Mouse (Mus musculus): Measurements from ENCODE around the gene Hps4. TPM values are rescaled to one million over a fixed set of nuclear protein-coding genes. Genes with fewer than 3 reads are reported as not detected.

The Hps4 gene
- polyA plus RNA-seq (2016; fragmentation: Nextera tagmentation; extraction: Ambion mirVana), result 19.0 and 20.2 TPM in 2 replicates

- Histone ChIP-seq H3K36me3 (peaks cover 25% of the 10 kb centered on the region), H3K27me3 (replicated peaks) (no peaks in the 10 kb centered on the region), H3K4me3 (peak within 1 kb of the TSS; percentile 92), H3K4me1 (replicated peaks) (peaks cover 12% of the 10 kb centered on the region), H3K4me2 (peak within 1 kb of the TSS; percentile 86), H3K9ac (peak within 1 kb of the TSS; percentile 89), H3K27ac (ENCODE audit: poor library complexity, severe bottlenecking) (no peak within 1 kb of the TSS), H3K9me3 (replicated peaks) (no peaks in the 10 kb centered on the region)
- WGBS, result 2% methylated on average over 64 of the region's 64 CpGs
- peak; percentile 81 for ATAC-seq (ENCODE audit: insufficient number of reproducible peaks, low FRiP score)
Measured at GRCm38 (mm10) chr5:112342463-112343204, at the start of gene Hps4, which contains the start of gene Srrd. TSS of gene Hps4 (plus strand) at chr5:112343083. TSS of gene Srrd (minus strand) at chr5:112343040.

GRCm38 (mm10) chr5:112293800-112294199, 49.1 kb upstream of the Hps4 start:
- WGBS, result 62% methylated on average over 2 of the region's 2 CpGs
- Histone ChIP-seq H3K36me3 (no peaks in the 10 kb centered on the region), H3K9me3 (replicated peaks) (no peaks in the 10 kb centered on the region), H3K27ac (ENCODE audit: poor library complexity, severe bottlenecking) (no peak overlapping the region), H3K4me2 (no peak overlapping the region), H3K4me1 (replicated peaks) (peaks cover 67% of the 10 kb centered on the region), H3K4me3 (no peak overlapping the region), H3K9ac (no peak overlapping the region), H3K27me3 (replicated peaks) (no peaks in the 10 kb centered on the region)
- no peak for ATAC-seq (ENCODE audit: insufficient number of reproducible peaks, low FRiP score)

GRCm38 (mm10) chr5:112294696-112295095, 48.2 kb upstream of the Hps4 start:
- Histone ChIP-seq H3K27me3 (replicated peaks) (no peaks in the 10 kb centered on the region), H3K4me3 (no peak overlapping the region), H3K4me1 (replicated peaks) (peaks cover 67% of the 10 kb centered on the region), H3K9ac (0 out of 2 replicates have a peak overlapping the region, but pooled peaks have one; percentile 23), H3K9me3 (replicated peaks) (no peaks in the 10 kb centered on the region), H3K27ac (ENCODE audit: poor library complexity, severe bottlenecking) (no peak overlapping the region), H3K36me3 (no peaks in the 10 kb centered on the region), H3K4me2 (no peak overlapping the region)
- ATAC-seq (ENCODE audit: insufficient number of reproducible peaks, low FRiP score), result no peak
- 60% methylated on average over 4 of the region's 4 CpGs for WGBS

GRCm38 (mm10) chr5:112295162-112295561, 47.7 kb upstream of the Hps4 start:
- ATAC-seq (ENCODE audit: insufficient number of reproducible peaks, low FRiP score), result no peak
- Histone ChIP-seq H3K9ac (0 out of 2 replicates have a peak overlapping the region, but pooled peaks have one; percentile 23), H3K27ac (ENCODE audit: poor library complexity, severe bottlenecking) (no peak overlapping the region), H3K4me2 (no peak overlapping the region), H3K27me3 (replicated peaks) (no peaks in the 10 kb centered on the region), H3K9me3 (replicated peaks) (no peaks in the 10 kb centered on the region), H3K4me1 (replicated peaks) (peaks cover 67% of the 10 kb centered on the region), H3K36me3 (no peaks in the 10 kb centered on the region), H3K4me3 (no peak overlapping the region)
- WGBS, result 43% methylated on average over 8 of the region's 8 CpGs

GRCm38 (mm10) chr5:112295564-112295963, 47.3 kb upstream of the Hps4 start:
- Histone ChIP-seq H3K9me3 (replicated peaks) (no peaks in the 10 kb centered on the region), H3K4me1 (replicated peaks) (peaks cover 71% of the 10 kb centered on the region), H3K9ac (0 out of 2 replicates have a peak overlapping the region, but pooled peaks have one; percentile 23), H3K4me2 (no peak overlapping the region), H3K4me3 (no peak overlapping the region), H3K27me3 (replicated peaks) (no peaks in the 10 kb centered on the region), H3K36me3 (no peaks in the 10 kb centered on the region), H3K27ac (ENCODE audit: poor library complexity, severe bottlenecking) (no peak overlapping the region)
- ATAC-seq (ENCODE audit: insufficient number of reproducible peaks, low FRiP score), result no peak
- 61% methylated on average over 8 of the region's 8 CpGs for WGBS

DNA sequence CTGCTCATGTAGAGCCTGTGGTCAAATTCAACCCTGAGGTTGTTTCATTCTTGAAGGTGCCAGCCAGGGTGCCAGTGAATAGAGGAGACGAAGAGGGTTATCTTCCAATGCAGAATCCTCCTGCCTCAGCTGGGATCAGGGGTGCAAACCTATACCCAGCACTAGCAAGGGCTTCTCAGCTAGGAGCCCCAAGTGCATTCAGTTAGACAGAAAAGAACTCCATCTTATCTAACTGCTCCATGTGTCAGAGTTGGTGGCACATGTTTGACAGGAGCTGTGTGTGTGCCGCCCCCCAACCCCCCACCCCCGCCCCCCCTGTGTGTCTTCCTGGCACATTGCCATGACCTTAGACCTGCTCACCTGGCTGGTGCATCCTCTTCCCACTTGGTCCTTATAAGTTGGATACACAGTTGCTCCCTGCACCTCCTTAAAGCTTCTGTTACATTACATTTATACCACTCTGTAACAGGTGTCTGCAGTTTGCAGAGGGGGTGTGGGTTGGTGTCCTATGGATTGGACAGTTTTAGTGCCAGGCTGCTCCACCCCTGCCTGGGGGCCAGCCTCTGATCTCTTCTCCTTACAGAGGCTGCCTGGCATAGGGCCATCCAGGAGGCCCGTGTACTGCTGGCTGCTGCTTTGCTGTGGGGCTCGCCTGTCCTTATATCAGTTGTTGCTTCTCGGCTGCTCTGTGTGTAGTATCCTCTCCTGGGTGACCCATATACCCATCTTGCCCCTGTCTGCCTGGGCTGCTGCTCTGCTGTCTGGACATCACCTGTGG, 46.3 kb upstream of the Hps4 start:
- 0 out of 2 replicates have a peak overlapping the region, but pooled peaks have one; percentile 13 for H3K9ac ChIP-seq
- no peak for ATAC-seq (ENCODE audit: insufficient number of reproducible peaks, low FRiP score)
- peak overlapping the region; percentile 36; the same call in 1 of the 2 replicates for H3K27ac ChIP-seq (ENCODE audit: poor library complexity, severe bottlenecking)
- H3K27me3 ChIP-seq (replicated peaks), result no peaks in the 10 kb centered on the region
- no peak overlapping the region for H3K4me3 ChIP-seq
- H3K9me3 ChIP-seq (replicated peaks), result no peaks in the 10 kb centered on the region
- no peaks in the 10 kb centered on the region for H3K36me3 ChIP-seq
- WGBS, result 58% methylated on average over 6 of the region's 6 CpGs
- peaks cover 68% of the 10 kb centered on the region for H3K4me1 ChIP-seq (replicated peaks)
- H3K4me2 ChIP-seq, result no peak overlapping the region

GRCm38 (mm10) chr5:112297257-112297656, 45.6 kb upstream of the Hps4 start:
- peaks cover 68% of the 10 kb centered on the region for H3K4me1 ChIP-seq (replicated peaks)
- no peaks in the 10 kb centered on the region for H3K27me3 ChIP-seq (replicated peaks)
- no peak for ATAC-seq (ENCODE audit: insufficient number of reproducible peaks, low FRiP score)
- H3K9me3 ChIP-seq (replicated peaks), result no peaks in the 10 kb centered on the region
- 0 out of 2 replicates have a peak overlapping the region, but pooled peaks have one; percentile 13 for H3K9ac ChIP-seq
- H3K4me2 ChIP-seq, result no peak overlapping the region
- H3K36me3 ChIP-seq, result no peaks in the 10 kb centered on the region
- peak overlapping the region; percentile 36; the same call in 1 of the 2 replicates for H3K27ac ChIP-seq (ENCODE audit: poor library complexity, severe bottlenecking)
- 53% methylated on average over 2 of the region's 2 CpGs for WGBS
- H3K4me3 ChIP-seq, result no peak overlapping the region

DNA sequence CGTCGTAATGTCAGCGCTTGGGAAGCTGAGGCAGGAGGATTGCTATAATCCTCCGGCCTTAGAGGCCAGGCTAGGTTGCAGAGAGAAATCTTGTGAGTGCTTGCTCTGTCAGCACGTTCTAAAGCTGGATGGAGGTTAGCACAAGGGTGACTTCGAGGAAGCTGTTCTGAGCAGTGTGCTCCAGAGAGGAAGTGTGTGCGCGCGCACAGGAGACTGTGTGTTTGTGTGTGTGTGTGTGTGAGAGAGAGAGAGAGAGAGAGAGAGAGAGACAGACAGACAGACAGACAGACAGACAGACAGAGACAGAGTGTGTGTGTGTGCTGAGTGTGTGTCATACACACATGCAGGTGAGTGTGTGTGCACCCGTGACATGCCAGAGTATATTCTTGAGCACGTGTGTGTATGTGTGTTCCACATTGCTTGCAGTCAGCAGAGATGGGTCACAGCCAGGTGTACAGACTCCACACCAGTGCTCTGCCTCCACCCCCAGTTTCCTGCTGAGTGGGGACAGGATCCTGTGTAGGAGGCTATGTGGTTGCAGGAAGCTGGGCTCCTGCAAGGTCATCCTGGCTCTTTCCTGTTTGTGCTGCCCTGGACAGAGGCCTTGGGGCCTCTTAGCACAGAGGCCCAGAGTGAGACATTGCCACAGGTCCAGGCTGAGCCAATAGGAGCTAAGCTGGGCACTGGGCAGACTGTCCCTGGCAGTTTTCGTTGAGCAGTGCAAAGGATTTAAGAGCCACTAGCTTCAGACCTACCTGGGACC, 44.5 kb upstream of the Hps4 start:
- Histone ChIP-seq H3K4me3 (no peak overlapping the region), H3K27ac (ENCODE audit: poor library complexity, severe bottlenecking) (peak overlapping the region; percentile 49), H3K9me3 (replicated peaks) (no peaks in the 10 kb centered on the region), H3K4me1 (replicated peaks) (peaks cover 63% of the 10 kb centered on the region), H3K36me3 (no peaks in the 10 kb centered on the region), H3K9ac (no peak overlapping the region), H3K4me2 (no peak overlapping the region), H3K27me3 (replicated peaks) (no peaks in the 10 kb centered on the region)
- ATAC-seq (ENCODE audit: insufficient number of reproducible peaks, low FRiP score), result peak; percentile 79
- 76% methylated on average over 12 of the region's 12 CpGs for WGBS

DNA sequence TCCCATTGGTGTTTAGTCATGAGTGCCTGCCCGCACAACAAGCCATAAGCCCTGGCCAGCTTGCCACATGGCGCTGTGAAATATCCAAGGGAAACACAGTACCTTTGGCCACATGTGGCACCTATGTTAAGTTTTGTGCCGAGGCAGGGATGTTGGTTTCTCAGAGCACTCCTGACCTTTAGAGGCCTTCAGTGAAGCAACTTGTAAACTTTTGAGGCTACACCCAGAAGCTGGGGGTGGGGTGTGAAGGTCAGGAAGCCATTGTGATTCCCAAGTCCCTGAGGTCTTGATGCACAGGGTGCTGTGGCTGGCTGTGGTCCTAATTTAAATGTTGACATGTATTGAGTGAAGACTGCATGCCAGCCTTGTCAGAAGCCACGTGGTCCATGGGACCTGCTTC, 43.5 kb upstream of the Hps4 start:
- Histone ChIP-seq H3K4me2 (no peak overlapping the region), H3K27ac (ENCODE audit: poor library complexity, severe bottlenecking) (peak overlapping the region; percentile 49; the same call in 1 of the 2 replicates), H3K4me3 (no peak overlapping the region), H3K27me3 (replicated peaks) (no peaks in the 10 kb centered on the region), H3K36me3 (no peaks in the 10 kb centered on the region; the same call in 1 of the 2 replicates), H3K9me3 (replicated peaks) (no peaks in the 10 kb centered on the region), H3K4me1 (replicated peaks) (peaks cover 60% of the 10 kb centered on the region), H3K9ac (no peak overlapping the region)
- 82% methylated on average over 4 of the region's 4 CpGs for WGBS
- ATAC-seq (ENCODE audit: insufficient number of reproducible peaks, low FRiP score), result no peak

DNA sequence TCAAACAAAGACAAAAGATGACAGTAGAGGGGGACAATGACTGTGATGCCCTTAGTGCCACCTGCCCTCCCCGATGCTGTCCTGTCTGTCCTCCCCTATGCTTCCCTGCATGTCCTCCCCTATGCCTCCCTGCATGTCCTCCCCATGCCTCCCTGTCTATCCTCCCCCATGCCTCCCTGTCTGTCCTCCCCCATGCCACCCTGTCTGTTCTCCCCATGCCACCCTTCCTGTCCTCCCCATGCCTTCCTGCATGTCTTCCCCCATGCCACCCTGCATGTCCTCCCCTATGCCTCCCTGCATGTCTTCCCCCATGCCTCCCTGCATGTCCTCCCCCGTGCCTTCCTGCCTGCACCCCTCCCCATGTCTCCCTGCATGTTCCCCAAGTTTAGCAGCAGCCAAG, 42.8 kb upstream of the Hps4 start:
- Histone ChIP-seq H3K27me3 (replicated peaks) (no peaks in the 10 kb centered on the region), H3K27ac (ENCODE audit: poor library complexity, severe bottlenecking) (no peak overlapping the region), H3K4me3 (no peak overlapping the region), H3K4me1 (replicated peaks) (peaks cover 53% of the 10 kb centered on the region), H3K36me3 (peaks cover 6% of the 10 kb centered on the region; the same call in 1 of the 2 replicates), H3K4me2 (no peak overlapping the region), H3K9me3 (replicated peaks) (no peaks in the 10 kb centered on the region), H3K9ac (no peak overlapping the region)
- WGBS, result 88% methylated on average over 2 of the region's 2 CpGs
- ATAC-seq (ENCODE audit: insufficient number of reproducible peaks, low FRiP score), result no peak
